Mouse (Mus musculus): ENCODE results near the gene Hoxd9.

The Hoxd9 gene

DNA sequence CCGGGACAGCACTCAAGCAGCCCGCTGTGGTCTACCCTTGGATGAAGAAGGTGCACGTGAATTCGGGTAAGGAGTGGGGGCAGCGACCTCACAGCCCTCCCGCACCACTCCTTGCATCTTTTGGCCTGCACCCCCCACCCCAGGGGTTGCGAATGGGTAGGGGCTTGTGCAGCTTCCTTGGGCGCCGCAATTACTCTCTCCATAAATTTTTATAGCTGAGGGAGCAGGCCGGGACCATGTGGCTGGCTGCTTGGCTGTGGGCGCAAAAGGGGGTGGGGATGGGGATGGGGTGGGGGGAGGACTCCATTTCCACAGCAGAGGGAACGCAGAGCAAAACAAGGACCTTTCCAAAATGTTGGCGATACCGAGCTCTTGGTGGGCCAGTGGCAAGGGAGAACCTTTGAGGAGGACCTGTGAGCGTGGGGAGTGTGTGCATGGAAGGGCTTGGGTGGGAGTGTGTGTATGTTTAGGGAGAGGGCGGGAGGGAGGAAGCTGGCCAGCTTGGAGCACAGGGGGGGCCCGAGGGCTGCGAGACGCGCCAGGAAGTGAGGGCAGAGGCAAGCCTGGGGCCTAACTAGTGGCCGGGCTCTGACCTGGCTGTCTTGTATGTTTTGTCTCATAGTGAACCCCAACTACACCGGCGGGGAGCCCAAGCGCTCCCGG is 30.2 kb downstream of the Hoxd9 start:
- in situ Hi-C loops (cut with MboI, MseI), result loop anchor here in 1 of 2 experiments (25.0 kb wide), 2 partner anchors 860 to 1865 kb away; no protein-coding TSS in a partner anchor

DNA sequence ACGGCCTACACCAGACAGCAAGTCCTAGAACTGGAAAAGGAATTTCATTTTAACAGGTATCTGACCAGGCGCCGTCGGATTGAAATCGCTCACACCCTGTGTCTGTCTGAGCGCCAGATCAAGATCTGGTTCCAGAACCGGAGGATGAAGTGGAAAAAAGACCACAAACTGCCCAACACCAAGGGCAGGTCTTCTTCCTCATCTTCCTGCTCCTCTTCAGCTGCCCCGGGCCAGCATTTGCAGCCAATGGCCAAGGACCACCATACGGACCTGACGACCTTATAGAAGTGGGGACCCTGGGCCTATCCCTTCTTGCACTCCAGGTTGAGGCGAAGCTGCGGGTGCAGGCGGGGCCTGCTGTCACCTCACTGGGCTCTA is 30.8 kb downstream of the Hoxd9 start:
- in situ Hi-C loops (cut with MboI, MseI), result loop anchor here in 1 of 2 experiments (25.0 kb wide), 2 partner anchors 859 to 1866 kb away; no protein-coding TSS in a partner anchor

DNA sequence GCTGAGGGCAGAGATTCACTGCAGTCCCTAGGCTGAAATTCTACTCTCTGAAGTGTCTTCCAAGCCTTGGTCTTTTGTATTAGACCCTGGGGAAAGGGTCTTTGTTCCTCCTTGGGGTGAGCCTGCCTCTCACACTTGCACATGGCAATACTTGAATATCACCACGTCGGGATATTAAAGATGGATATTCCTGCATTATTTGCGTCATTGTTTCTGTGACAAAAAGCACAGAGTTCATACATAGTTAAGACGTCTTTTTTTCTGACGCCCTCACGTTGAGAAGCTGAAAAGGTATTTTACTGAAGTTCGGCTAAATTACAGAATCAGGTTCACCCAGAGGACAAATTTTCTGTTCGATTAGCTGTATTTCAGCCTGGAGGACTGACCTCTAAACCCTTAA is 32.8 kb downstream of the Hoxd9 start:
- in situ Hi-C loops (cut with MboI, MseI), result loop anchor here in 1 of 2 experiments (25.0 kb wide), 2 partner anchors 857 to 1868 kb away; no protein-coding TSS in a partner anchor

DNA sequence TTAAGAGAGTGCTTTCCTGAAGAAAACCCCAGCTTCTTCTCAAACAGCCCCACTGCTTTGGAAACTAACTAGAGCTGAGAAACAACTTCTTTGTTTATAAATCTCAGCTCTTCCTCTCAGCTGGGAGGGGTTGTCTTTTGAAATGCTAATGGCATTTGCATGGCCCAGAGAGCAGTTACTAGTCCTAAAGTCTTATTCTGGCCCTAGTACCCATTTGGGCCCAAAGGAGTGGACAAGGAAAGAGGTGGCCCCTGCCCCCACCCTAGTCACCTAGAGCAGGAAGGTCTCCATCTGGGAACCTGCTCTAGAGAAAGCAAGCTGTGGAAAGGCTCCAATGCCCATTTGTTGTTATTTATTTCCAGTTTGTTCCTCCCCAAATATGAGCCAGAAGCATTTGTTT is 33.5 kb downstream of the Hoxd9 start:
- in situ Hi-C loops (cut with MboI, MseI), result loop anchor here in 1 of 2 experiments (25.0 kb wide), 2 partner anchors 856 to 1869 kb away; no protein-coding TSS in a partner anchor

DNA sequence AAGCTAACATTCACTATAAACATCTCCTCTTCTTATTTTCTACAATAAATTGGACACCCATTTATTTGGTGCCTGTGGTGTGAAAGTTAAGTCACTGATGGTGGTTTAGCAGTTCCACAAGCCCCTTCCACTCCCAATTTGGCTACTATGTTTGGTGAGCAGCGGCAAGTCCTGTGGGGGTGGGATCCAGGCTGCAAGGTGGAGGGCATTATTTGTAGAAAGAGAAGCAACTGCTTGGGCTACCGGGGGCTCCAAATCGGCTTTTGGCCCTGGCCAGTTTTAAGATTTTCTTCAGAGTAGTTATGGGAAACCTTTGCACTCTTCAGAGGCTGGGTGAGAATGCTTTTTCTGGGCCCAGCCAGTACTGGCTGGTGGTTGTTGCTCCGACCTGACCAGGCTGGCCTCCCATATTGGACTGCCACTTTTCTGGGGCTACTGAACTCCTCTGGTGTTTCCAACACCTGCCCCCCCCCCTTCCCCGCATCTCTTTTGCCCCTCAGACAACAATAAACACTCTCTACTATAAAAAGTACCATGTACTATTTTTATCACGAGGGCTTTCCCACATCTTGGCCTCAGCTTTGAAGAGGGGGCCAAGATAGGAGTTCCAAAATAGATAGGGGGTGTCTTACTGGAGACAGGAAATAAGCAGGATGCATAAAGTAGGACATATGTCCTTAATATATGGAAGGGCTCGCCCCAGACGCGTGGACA is 34.4 kb downstream of the Hoxd9 start:
- in situ Hi-C loops (cut with MboI, MseI), result loop anchor here in 1 of 2 experiments (25.0 kb wide), 2 partner anchors 855 to 1870 kb away; no protein-coding TSS in a partner anchor

DNA sequence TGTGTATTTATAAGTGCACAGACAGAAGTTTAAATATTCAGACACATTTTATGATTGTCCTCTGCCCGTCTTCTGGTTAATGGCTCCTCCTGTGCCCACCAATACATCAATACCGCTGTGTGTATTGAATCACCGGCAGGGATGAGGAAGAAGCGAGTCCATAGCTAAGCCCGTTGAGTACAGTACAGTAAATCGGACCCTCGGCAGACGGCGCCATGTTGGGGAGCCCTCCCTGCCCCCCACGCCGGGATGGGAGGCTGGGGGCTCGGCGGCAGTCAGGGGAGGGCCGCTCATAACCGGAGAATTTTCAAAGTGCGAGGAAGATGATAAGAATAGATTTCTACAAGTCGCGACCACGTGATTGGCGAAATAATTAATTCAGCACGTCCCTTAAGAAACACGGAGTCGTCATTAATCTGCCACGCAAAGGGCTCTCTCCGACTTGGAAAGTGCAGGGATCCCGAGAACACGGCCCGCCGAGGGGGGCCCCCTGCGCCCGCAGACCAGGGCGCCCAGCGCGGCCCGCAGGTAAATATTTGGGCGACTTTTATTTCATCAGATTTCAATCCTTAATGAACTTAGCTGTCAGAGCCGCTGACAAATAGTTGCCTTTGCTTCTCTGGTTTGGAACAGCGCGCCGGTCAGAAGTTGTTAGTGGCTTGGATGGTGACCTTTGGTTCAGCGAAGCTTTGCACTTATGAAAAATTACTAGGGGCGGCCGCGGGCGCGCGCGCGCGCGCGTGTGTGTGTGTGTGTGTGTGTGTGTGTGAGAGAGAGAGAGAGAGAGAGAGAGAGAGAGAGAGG is 35.2 kb downstream of the Hoxd9 start:
- in situ Hi-C loops (cut with MboI, MseI), result loop anchor here in 1 of 2 experiments (25.0 kb wide), 2 partner anchors 855 to 1870 kb away; no protein-coding TSS in a partner anchor

DNA sequence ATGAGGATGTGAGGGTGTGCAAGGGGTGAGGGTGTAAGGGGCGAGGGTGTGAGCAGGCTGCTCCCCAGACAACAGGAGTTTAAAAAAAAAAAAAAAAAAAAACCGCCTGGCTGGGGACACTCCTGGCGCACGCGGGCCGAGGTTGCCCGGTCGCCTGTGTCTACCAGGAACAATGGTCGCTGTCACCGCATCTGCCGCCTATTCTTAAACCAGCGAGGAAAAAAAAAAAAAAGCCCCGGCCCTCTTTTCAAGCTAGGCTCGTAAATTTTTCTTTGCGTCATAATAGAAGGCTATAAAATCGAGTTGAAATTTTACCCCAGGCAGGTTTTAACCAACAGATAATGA is 35.8 kb downstream of the Hoxd9 start:
- in situ Hi-C loops (cut with MboI, MseI), result loop anchor here in 1 of 2 experiments (25.0 kb wide), 2 partner anchors 854 to 1871 kb away; no protein-coding TSS in a partner anchor

DNA sequence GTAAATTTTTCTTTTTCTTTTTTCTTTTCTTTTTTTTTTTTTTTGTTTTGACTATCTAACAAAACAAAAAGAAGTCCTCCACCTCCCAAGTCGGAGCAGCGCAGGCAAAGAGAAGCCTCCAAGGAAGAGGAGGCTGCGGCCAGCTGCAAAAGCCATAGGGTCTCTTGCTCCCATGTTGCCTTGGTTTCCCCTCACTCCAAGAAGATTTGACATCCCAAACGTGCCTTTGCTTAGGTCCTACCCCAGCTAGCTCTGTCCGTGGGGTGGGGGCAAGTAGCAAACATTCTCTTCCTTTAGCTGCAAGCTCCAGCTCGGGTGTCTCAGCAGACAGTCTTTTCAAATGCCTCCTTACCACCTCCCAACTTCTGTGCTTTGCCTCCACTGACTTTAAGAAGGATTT is 36.2 kb downstream of the Hoxd9 start:
- in situ Hi-C loops (cut with MboI, MseI), result loop anchor here in 1 of 2 experiments (25.0 kb wide), 2 partner anchors 854 to 1871 kb away; no protein-coding TSS in a partner anchor

DNA sequence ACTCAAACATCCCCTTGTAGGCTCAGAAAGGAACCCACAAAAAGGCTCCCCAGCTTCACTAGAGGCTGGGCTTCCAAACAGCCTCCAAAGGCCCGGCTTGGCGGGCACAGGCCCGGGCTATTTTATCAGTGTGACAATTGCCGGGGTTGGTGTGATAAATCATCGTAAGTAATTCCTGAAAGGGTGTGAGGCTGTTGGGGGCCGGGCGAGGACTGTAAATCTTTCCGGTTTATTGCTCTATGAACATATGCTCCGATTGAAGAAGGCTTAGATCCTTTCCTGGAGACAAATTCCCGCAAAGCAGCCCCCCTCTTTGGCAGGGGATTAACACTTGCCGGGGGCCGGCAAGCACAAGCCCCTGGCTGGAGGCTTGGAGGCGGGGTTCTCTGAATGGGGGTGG is 36.9 kb downstream of the Hoxd9 start:
- in situ Hi-C loops (cut with MboI, MseI), result loop anchor here in 1 of 2 experiments (25.0 kb wide), 2 partner anchors 853 to 1872 kb away; no protein-coding TSS in a partner anchor

DNA sequence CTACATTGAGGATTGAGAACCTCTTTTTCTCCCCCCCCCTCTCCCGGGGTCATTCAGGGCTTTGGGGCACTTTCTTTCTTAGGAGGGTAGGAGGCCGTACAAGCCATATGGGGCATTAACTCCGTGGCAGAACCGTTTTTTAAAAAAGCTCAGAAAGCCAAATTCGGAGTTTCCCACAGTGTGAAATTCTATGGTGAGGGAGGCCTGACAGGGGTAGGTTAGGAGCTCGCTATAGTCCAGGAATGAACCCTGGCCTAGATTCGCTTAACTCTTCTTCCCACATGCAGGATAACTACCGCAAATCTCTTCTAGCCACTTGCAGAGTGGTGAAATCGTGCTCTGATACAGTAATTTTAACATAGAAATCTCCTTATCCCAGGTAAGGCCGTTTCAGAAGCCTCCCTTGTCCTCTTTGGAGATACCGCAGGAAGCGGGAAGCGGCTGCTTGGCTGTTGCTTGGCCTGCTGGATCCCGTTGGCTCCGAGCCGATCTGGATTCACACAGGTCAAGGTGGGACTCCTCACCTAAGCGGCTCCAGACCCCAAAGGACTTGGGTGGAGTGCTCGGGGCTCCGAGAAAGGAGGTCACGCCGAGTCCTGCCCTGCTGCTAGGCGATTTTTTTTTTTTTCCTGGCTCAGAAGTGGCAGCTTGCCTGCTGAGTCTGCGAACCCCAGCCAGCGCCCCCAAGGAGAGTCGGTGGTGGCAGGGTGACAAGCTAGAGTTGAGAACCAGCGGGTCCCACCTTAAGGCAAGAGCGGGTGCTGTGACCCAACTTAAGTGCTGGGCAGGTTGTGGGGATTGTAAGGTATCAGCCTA is 37.7 kb downstream of the Hoxd9 start:
- in situ Hi-C loops (cut with MboI, MseI), result loop anchor here in 1 of 2 experiments (25.0 kb wide), 2 partner anchors 852 to 1873 kb away; no protein-coding TSS in a partner anchor

DNA sequence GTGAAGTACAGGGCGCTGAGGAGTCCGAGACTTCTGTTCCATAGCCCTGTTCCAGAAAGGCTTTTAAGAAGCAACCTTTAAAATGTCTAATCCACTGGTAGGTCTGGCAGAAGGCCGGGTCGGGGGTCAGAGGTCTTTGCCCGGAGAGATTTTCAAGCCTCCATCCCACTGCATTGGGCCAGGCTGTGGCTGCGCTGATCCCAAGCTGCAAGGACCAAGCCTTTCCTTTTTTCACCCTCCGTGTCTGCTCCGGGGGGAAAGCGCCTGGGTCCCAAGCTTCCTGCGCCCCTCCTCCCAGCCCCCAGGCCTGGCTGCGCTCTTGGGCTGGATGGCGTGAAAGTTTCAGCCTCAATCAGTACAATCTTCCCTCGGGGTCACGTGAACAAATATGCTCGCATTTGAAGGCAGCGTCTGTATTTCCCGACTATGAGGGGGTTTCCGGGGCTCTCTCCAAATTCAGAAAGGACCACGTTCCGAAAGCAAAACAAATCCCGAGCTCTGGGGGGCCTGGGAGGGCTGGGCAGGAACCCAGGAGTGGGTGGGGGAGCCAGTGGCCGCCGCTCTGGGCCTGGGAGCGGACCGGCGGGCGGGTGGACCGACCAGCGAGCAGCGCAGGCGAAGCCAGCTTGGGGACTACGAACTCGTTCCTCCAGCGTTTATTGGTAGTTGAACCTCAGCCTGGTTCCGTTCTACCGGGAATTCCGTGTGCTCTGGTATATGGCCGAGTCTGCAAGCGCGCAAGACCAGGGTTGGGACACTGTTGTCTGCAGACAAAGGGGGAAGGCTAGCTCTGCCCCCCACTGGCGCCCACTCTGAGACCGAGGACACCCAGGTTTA is 38.5 kb downstream of the Hoxd9 start:
- in situ Hi-C loops (cut with MboI, MseI), result loop anchor here in 1 of 2 experiments (25.0 kb wide), 2 partner anchors 851 to 1874 kb away; no protein-coding TSS in a partner anchor

DNA sequence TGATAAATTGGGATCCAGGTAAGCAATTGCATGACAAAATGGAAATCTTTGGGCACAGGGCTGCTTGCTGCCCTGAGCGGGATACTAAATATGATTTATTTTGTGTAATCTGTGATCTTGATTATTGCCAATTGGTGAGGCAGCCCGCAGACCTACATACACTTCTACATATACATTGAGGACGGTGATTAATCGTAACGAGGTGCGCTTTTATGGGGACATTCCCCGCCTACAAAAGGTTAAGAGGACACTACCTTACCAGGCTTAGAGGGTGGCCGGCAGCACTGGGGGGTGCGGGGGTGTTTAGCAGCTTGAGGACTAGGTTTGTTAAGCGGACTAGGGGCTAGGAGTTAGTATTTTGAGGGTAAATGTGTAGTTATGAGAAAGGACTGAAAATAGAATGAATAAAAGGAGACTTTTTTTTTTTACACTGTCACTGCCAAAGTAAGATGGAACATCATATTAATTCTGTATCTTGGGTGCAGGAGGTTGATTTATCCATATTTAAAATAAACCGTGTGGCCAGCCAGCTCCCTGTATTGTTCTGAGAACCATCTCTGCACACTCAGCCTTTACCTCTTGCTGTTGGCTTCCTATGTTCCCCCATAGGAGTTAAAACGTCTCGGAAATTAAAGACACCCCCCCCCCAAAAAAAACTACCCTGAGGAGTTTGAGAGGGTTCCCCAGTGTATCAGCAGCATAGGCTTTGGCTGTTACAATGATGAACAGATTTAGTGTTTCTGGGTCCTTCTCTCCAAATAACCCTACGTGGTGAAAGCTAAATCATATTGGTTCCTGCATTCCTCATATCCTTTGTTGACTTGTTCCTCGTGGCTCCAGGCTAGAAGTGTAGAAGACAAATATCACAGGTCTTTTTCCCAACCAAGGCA is 39.4 kb downstream of the Hoxd9 start:
- in situ Hi-C loops (cut with MboI, MseI), result loop anchor here in 1 of 2 experiments (25.0 kb wide), 2 partner anchors 850 to 1875 kb away; no protein-coding TSS in a partner anchor

DNA sequence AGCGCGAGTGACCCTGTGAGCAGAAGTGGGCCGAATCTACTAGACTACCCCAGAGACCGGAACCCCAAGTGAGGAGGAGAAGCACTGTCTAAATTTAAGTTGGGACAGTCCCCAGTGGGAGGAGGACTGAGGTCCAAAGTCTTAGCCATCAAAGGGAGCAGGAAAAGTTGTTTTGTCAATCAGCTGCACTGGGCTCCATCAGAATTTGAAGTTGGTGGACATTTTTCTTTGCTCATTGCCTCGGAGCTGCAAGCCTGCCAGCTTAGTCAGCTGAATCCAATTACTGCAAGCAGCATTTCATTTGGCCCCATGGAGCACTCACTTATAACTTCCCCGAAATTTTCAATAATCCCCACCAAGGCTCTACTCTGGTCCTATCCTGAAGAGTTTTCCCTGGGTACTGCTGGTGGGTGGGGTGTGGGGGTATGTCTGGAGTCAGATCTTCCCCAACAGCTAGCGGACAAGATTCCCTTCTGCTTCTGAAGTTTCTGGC is 40.1 kb downstream of the Hoxd9 start:
- in situ Hi-C loops (cut with MboI, MseI), result loop anchor here in 1 of 2 experiments (25.0 kb wide), 2 partner anchors 850 to 1875 kb away; no protein-coding TSS in a partner anchor

DNA sequence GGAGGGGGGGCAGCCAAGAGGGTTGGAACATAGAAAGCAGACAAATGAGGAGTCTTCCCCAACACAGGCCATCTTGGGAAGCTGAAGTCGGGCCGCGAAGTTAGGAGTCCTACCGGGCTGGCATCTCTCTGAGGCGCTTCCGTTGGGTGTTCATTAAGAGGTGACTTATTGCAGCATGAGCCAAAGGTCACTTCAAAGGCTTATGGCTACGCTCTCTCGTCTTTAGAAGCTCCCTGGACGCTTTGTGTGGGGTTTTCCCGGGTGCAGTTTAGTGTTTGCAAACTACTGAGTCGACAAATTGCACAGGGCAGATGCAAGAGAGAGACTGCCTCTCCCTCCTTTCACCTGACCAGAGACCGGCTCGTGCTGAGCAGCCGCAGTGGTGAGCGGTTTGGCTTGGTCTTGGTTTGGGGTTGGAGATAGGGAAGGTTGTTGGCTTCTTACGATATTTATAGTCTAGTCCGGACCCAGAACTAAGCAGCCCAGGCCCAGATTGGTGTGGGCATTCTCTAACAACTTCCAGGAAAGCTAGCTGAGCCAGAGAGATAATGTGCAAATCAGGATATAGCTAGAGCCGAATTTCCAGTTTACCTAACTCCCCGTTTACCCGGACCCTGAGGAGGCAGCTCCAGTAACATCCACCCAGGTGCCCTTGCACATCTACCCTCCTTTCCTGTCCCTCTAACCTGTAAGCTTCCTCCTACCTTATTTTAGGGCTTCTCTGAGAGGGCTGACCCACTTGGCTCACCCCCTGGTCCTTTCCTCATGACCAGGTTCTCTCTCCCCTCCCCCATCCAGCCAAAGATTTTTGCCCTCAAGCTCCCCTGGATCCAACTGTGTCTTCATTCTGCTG is 41.3 kb downstream of the Hoxd9 start:
- in situ Hi-C loops (cut with MboI, MseI), result loop anchor here in 1 of 2 experiments (25.0 kb wide), 2 partner anchors 848 to 1877 kb away; no protein-coding TSS in a partner anchor

DNA sequence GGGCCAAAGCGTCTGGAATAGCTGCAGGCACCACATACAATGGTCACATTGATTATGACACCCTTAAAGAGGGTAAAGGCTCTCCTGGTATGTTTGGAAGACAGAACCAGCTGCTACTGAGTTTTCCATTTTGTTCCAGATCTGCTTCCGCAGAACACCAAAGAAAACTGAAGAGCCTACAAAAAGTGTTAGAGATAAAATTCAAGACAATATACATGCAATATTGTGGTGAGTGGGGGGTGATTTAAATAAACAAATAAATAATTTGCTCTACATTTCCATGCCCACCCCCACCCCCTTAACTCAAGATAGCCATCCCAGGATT is 41.9 kb downstream of the Hoxd9 start:
- in situ Hi-C loops (cut with MboI, MseI), result loop anchor here in 1 of 2 experiments (25.0 kb wide), 2 partner anchors 848 to 1877 kb away; no protein-coding TSS in a partner anchor

DNA sequence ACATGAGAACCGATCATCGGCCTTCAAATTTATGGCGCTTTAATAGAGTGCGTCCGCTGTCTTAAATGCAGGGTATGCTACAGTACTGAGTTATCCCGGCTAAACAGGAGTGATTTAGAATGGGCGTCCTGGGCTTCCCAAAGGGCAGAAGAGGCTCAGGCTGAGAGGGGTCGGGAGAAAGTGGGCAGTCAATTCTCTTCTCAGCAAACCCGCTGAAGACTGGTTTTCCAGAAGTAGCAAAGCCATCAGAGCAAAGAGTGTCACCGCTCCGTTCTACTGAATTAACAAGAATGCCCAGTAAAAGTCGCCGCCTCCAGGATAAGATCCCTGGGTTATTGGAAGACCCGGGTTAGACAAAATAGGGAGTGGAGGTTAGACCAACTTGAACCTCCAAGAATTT is 42.3 kb downstream of the Hoxd9 start:
- in situ Hi-C loops (cut with MboI, MseI), result loop anchor here in 1 of 2 experiments (25.0 kb wide), 2 partner anchors 847 to 1878 kb away; no protein-coding TSS in a partner anchor
